Mouse (Mus musculus) kidney, embryonic 14.5 days (tissue): Measurements from ENCODE around the gene Tspan10. TPM values are rescaled to one million over a fixed set of nuclear protein-coding genes. Genes with fewer than 3 reads are reported as not detected.

Experiments
- ATAC-seq: fragments of 200-750 bp; cut with Nextera tagmentation; 2 replicates; pipeline ENCODE4 v1.8.0; 2017; ENCODE audit warnings: moderate number of reproducible peaks, mild to moderate bottlenecking, moderate TSS enrichment, moderate library complexity; ENCODE audit not compliant: low FRiP score, low TSS enrichment
- H3K27ac ChIP-seq: fragments of 300-500 bp; sonication (generic); 2 replicates; pipeline ENCODE4 v1.5.1; 2014; ENCODE audit warnings: low read depth, mild to moderate bottlenecking, low read length, moderate library complexity, mixed read lengths
- H3K27me3 ChIP-seq: fragments of 300-500 bp; sonication (generic); 2 replicates; pipeline ENCODE4 v1.6.1; 2014; ENCODE audit warnings: mild to moderate bottlenecking, low read length; ENCODE audit not compliant: control insufficient read depth, insufficient read depth
- H3K36me3 ChIP-seq: fragments of 300-500 bp; sonication (generic); 2 replicates; pipeline ENCODE4 v1.6.1; 2014; ENCODE audit warnings: low read length, mixed read lengths; ENCODE audit not compliant: control insufficient read depth, insufficient read depth
- H3K4me1 ChIP-seq: fragments of 300-500 bp; sonication (generic); 2 replicates; pipeline ENCODE4 v1.6.1; 2014; ENCODE audit warnings: low read length, mixed read lengths; ENCODE audit not compliant: control insufficient read depth, insufficient read depth
- H3K4me2 ChIP-seq: fragments of 300-500 bp; sonication (generic); replicated peaks from 2 replicates; pipeline ENCODE4 v1.6.1; 2014; ENCODE audit warnings: low read depth, mild to moderate bottlenecking, low read length
- H3K4me3 ChIP-seq: fragments of 300-500 bp; sonication (generic); 2 replicates; pipeline ENCODE4 v1.5.1; 2014; ENCODE audit warnings: mild to moderate bottlenecking, low read length
- H3K9ac ChIP-seq: fragments of 300-500 bp; sonication (generic); 2 replicates; pipeline ENCODE4 v1.6.1; 2014; ENCODE audit warnings: low read depth, mild to moderate bottlenecking, low read length, moderate library complexity
- H3K9me3 ChIP-seq: fragments of 300-500 bp; sonication (generic); 2 replicates; pipeline ENCODE4 v1.6.1; 2016; ENCODE audit warnings: low read length; ENCODE audit not compliant: control insufficient read depth
- WGBS: fragments of 180-500 bp; shearing (Covaris S2); extraction: QIAGEN DNeasy Blood & Tissue Kit; methylation state at CpG from one replicate; pipeline ENCODE4 v1.1.7; 2014; 5-methylcytosine and 5-hydroxymethylcytosine counted together
- polyA plus RNA-seq: library from polyadenylated mRNA; unstranded; fragments of >200 nt; fragmentation: Nextera tagmentation; extraction: Ambion mirVana; gene quantifications from 2 replicates; pipeline ENCODE4 v1.2.1, GENCODE M21; 2014

Gene Tspan10
- polyA plus RNA-seq, 1 experiment from 2014 or later, result not detected

- no peaks in the 10 kb centered on the region for H3K27me3 ChIP-seq
- no peak for ATAC-seq
- H3K4me1 ChIP-seq, result no peaks in the 10 kb centered on the region
- no peak overlapping the region for H3K9ac ChIP-seq
- 46% methylated on average over 3 of the region's 3 CpGs for WGBS
- no peaks in the 10 kb centered on the region for H3K36me3 ChIP-seq
- no peak overlapping the region for H3K4me2 ChIP-seq
- no peak overlapping the region for H3K4me3 ChIP-seq
- H3K9me3 ChIP-seq, result no peaks in the 10 kb centered on the region
- no peak overlapping the region for H3K27ac ChIP-seq
Observed at GRCm38 (mm10) chr11:120445475-120445874, 3.0 kb downstream of the Tspan10 start.

- no peak overlapping the region for H3K27ac ChIP-seq
- no peak overlapping the region for H3K9ac ChIP-seq
- no peaks in the 10 kb centered on the region for H3K9me3 ChIP-seq
- H3K4me2 ChIP-seq, result no peak overlapping the region
- H3K4me3 ChIP-seq, result no peak overlapping the region
- no peaks in the 10 kb centered on the region for H3K4me1 ChIP-seq
- no peak for ATAC-seq
- no peaks in the 10 kb centered on the region for H3K36me3 ChIP-seq
- no peaks in the 10 kb centered on the region for H3K27me3 ChIP-seq
- WGBS, result 60% methylated on average over 7 of the region's 7 CpGs
Observed at GRCm38 (mm10) chr11:120447179-120447578, 4.7 kb downstream of the Tspan10 start.

DNA sequence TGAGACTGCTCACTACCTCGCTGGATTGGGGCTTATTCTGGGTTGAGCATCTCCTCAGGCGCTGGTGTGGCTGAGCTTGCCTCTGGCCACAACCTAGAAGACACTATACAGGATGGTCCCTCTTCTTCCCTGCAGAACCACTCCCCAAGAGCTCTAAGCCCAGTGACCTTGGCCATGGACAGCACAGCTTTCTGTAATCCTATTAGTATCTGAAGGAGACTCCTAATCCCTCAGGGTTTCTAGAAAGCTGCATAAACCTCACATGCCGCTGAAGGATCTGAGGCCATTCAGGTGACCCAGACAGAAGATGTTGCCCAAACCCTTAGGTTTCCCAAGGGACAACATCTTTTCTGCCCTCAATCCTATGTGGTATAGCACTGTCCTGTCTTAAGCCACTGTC is 9.8 kb downstream of the Tspan10 start:
- Histone ChIP-seq H3K36me3 (no peaks in the 10 kb centered on the region; the same call in 1 of the 2 replicates), H3K4me3 (no peak overlapping the region), H3K4me2 (no peak overlapping the region), H3K9me3 (no peaks in the 10 kb centered on the region), H3K4me1 (peaks cover 4% of the 10 kb centered on the region; the same call in 1 of the 2 replicates), H3K27me3 (no peaks in the 10 kb centered on the region), H3K9ac (no peak overlapping the region), H3K27ac (no peak overlapping the region)
- ATAC-seq, result no peak
- WGBS, result 70% methylated on average over 3 of the region's 3 CpGs

DNA sequence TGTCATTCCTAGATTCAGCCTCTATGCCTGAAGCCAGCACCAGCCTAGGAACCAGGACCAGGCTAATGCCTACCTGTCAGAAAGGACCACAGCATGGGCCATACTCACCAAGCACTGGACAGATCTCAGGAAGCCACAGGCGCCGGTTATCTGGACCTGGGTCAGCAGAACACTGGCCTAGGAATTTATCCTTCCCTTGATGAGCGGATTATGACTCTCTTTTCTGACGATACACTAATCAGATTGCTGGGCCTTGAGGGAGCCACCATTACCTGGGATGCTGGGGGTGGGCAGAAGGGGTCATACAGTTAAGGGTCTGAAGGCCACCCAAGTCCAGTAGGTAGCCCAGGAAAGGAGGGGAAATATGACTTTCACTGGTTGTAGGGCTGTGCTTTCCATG is 10.9 kb downstream of the Tspan10 start, which contains the start of gene Pde6g:
TSS of gene Pde6g (minus strand) at position 195 of the 400 bp plus-strand sequence.
- H3K9ac ChIP-seq, result no peak within 1 kb of the TSS
- no peaks in the 10 kb centered on the region for H3K9me3 ChIP-seq
- 89% methylated on average over 4 of the region's 4 CpGs for WGBS
- ATAC-seq, result no peak
- no peak within 1 kb of the TSS for H3K4me3 ChIP-seq
- no peak within 1 kb of the TSS for H3K27ac ChIP-seq
- H3K36me3 ChIP-seq, result no peaks in the 10 kb centered on the region; the same call in 1 of the 2 replicates
- no peaks in the 10 kb centered on the region for H3K27me3 ChIP-seq
- H3K4me1 ChIP-seq, result peaks cover 4% of the 10 kb centered on the region; the same call in 1 of the 2 replicates
- no peak within 1 kb of the TSS for H3K4me2 ChIP-seq

GRCm38 (mm10) chr11:120454965-120455364 is 12.5 kb downstream of the Tspan10 start:
- peaks cover 7% of the 10 kb centered on the region for H3K36me3 ChIP-seq
- no peak for ATAC-seq
- no peaks in the 10 kb centered on the region for H3K27me3 ChIP-seq
- no peak overlapping the region for H3K27ac ChIP-seq
- H3K4me3 ChIP-seq, result no peak overlapping the region
- peaks cover 10% of the 10 kb centered on the region; the same call in 1 of the 2 replicates for H3K4me1 ChIP-seq
- H3K9me3 ChIP-seq, result no peaks in the 10 kb centered on the region
- 90% methylated on average over 4 of the region's 4 CpGs for WGBS
- no peak overlapping the region for H3K4me2 ChIP-seq
- no peak overlapping the region for H3K9ac ChIP-seq

- no peak overlapping the region for H3K27ac ChIP-seq
- H3K27me3 ChIP-seq, result no peaks in the 10 kb centered on the region
- no peak overlapping the region for H3K4me3 ChIP-seq
- peaks cover 10% of the 10 kb centered on the region; the same call in 1 of the 2 replicates for H3K4me1 ChIP-seq
- 92% methylated on average over 7 of the region's 7 CpGs for WGBS
- no peak for ATAC-seq
- no peak overlapping the region for H3K4me2 ChIP-seq
- peaks cover 9% of the 10 kb centered on the region for H3K36me3 ChIP-seq
- no peak overlapping the region for H3K9ac ChIP-seq
- no peaks in the 10 kb centered on the region for H3K9me3 ChIP-seq
Observed at GRCm38 (mm10) chr11:120455413-120455812, 13.0 kb downstream of the Tspan10 start.

GRCm38 (mm10) chr11:120457370-120457769 is 14.9 kb downstream of the Tspan10 start:
- H3K9ac ChIP-seq, result peak overlapping the region; percentile 89
- H3K9me3 ChIP-seq, result no peaks in the 10 kb centered on the region
- H3K27ac ChIP-seq, result peak overlapping the region; percentile 68; the same call in 1 of the 2 replicates
- ATAC-seq, result 0 out of 2 replicates have a peak, but pooled peaks have one; percentile 8
- H3K4me1 ChIP-seq, result peaks cover 10% of the 10 kb centered on the region; the same call in 1 of the 2 replicates
- H3K27me3 ChIP-seq, result no peaks in the 10 kb centered on the region
- WGBS, result 32% methylated on average over 14 of the region's 14 CpGs
- peak overlapping the region; percentile 86 for H3K4me3 ChIP-seq
- peak overlapping the region; percentile 93 for H3K4me2 ChIP-seq
- H3K36me3 ChIP-seq, result peaks cover 27% of the 10 kb centered on the region

- H3K9me3 ChIP-seq, result no peaks in the 10 kb centered on the region
- H3K4me2 ChIP-seq, result peak within 1 kb of the TSS; percentile 93
- peak within 1 kb of the TSS; percentile 68 for H3K27ac ChIP-seq
- no peaks in the 10 kb centered on the region for H3K27me3 ChIP-seq
- H3K36me3 ChIP-seq, result peaks cover 30% of the 10 kb centered on the region
- peak; percentile 89 for ATAC-seq
- peaks cover 10% of the 10 kb centered on the region; the same call in 1 of the 2 replicates for H3K4me1 ChIP-seq
- WGBS, result 4% methylated on average over 61 of the region's 62 CpGs
- H3K4me3 ChIP-seq, result peak within 1 kb of the TSS; percentile 86
- H3K9ac ChIP-seq, result peak within 1 kb of the TSS; percentile 89
Observed at GRCm38 (mm10) chr11:120457772-120458751, 15.6 kb downstream of the Tspan10 start, which contains the start of the genes Oxld1 and Ccdc137. Gene Oxld1, minus strand, starts transcription at chr11:120458068. Gene Ccdc137, plus strand, starts transcription at chr11:120458115.
